Mouse (Mus musculus) limb, embryonic 15.5 days (tissue): ENCODE results near the gene Tlr5. TPM values are rescaled to one million over a fixed set of nuclear protein-coding genes. Genes with fewer than 3 reads are reported as not detected.

ENCODE experiments used
- ATAC-seq: fragments of 200-750 bp; cut with Nextera tagmentation; 2 replicates; pipeline ENCODE4 v1.8.0; 2017; ENCODE audit warnings: low read depth, moderate TSS enrichment; ENCODE audit not compliant: insufficient number of reproducible peaks, low FRiP score, low TSS enrichment
- H3K27ac ChIP-seq: fragments of 300-500 bp; sonication (generic); 2 replicates; pipeline ENCODE4 v1.5.1; 2015; ENCODE audit warnings: moderate library complexity, mild to moderate bottlenecking, inconsistent platforms
- H3K27me3 ChIP-seq: fragments of 300-500 bp; sonication (generic); 2 replicates; pipeline ENCODE4 v1.6.1; 2015; ENCODE audit warnings: inconsistent platforms
- H3K36me3 ChIP-seq: fragments of 300-500 bp; sonication (generic); 2 replicates; pipeline ENCODE4 v1.6.1; 2015; ENCODE audit warnings: inconsistent platforms
- H3K4me1 ChIP-seq: fragments of 300-500 bp; sonication (generic); 2 replicates; pipeline ENCODE4 v1.6.1; 2015; ENCODE audit warnings: inconsistent platforms
- H3K4me2 ChIP-seq: fragments of 300-500 bp; sonication (generic); 2 replicates; pipeline ENCODE4 v1.6.1; 2015; ENCODE audit warnings: mild to moderate bottlenecking, inconsistent platforms
- H3K4me3 ChIP-seq: fragments of 300-500 bp; sonication (generic); 2 replicates; pipeline ENCODE4 v1.5.1; 2015; ENCODE audit warnings: mild to moderate bottlenecking, inconsistent platforms
- H3K9ac ChIP-seq: fragments of 300-500 bp; sonication (generic); 2 replicates; pipeline ENCODE4 v1.6.1; 2015; ENCODE audit warnings: inconsistent platforms
- H3K9me3 ChIP-seq: fragments of 300-500 bp; sonication (generic); 2 replicates; pipeline ENCODE4 v1.6.1; 2016; ENCODE audit warnings: inconsistent platforms
- WGBS: fragments of 180-500 bp; shearing (Covaris S2); methylation state at CpG from one replicate; pipeline ENCODE4 v1.1.7; 2015; 5-methylcytosine and 5-hydroxymethylcytosine counted together
- polyA plus RNA-seq: library from polyadenylated mRNA; unstranded; fragments of >200 nt; fragmentation: Nextera tagmentation; extraction: Ambion mirVana; gene quantifications from 2 replicates; pipeline ENCODE4 v1.2.1, GENCODE M21; 2015

Tlr5 gene
- polyA plus RNA-seq, 1 experiment from 2014 or later, result 2.1 TPM

DNA sequence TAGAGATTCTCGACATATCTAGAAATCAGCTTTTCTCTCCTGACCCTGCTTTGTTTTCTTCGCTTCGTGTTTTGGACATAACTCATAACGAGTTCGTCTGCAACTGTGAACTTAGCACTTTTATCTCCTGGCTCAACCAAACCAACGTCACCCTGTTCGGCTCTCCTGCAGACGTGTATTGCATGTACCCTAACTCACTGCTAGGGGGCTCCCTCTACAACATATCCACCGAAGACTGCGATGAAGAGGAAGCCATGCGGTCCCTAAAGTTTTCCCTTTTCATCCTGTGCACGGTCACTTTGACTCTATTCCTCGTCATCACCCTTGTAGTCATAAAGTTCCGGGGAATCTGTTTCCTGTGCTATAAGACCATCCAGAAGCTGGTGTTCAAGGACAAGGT lies 20.2 kb downstream of the Tlr5 start:
- Histone ChIP-seq H3K9me3 (no peaks in the 10 kb centered on the region), H3K4me2 (no peak overlapping the region), H3K9ac (no peak overlapping the region), H3K27ac (no peak overlapping the region), H3K27me3 (no peaks in the 10 kb centered on the region), H3K36me3 (no peaks in the 10 kb centered on the region), H3K4me1 (no peaks in the 10 kb centered on the region), H3K4me3 (no peak overlapping the region)
- WGBS, result 68% methylated on average over 14 of the region's 14 CpGs
- ATAC-seq, result no peak

DNA sequence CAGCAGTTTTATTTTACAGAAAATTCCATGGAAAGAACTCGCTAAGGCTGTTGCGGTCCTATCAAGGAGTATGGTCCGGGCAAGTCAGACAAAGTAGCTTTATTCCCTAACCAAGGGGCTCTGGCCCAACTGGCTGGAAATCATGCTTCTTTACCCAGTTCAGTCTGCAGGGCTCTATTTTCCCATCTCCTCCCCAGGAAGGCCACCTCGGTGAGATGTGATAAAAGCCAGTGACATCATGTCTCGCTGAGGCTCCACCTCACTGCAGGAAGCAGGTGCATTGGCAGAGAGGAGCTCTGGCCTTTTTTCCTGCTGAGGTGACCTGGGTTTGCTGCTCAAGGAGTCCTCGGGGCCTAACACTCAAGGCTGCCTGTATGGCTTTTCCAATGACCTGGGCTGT lies 26.1 kb downstream of the Tlr5 start:
- ATAC-seq, result peak; percentile 66
- Histone ChIP-seq H3K4me3 (no peak overlapping the region), H3K27ac (peak overlapping the region; percentile 47), H3K4me2 (no peak overlapping the region), H3K27me3 (no peaks in the 10 kb centered on the region), H3K4me1 (peaks cover 23% of the 10 kb centered on the region), H3K36me3 (no peaks in the 10 kb centered on the region), H3K9ac (no peak overlapping the region), H3K9me3 (no peaks in the 10 kb centered on the region)
- WGBS, result 35% methylated on average over 6 of the region's 6 CpGs

DNA sequence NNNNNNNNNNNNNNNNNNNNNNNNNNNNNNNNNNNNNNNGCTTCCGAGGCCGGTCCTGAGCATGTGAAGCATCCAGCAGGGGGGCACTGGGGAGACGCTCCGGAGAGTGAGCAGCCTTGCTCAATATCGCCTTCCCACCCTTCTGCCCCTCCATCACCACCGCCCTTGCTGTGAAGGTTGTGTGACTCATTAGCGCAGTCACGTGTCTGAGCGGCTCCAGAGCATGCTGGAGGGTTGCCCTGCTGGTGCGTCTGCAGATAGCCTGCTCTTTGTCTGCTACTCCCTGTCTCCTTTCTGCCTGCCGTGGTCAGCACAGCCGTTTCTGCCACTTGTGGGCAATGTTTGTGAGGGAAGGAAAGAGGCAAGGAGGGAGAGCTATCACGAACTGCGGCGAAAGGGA lies 28.4 kb downstream of the Tlr5 start:
- H3K9me3 ChIP-seq, result no peaks in the 10 kb centered on the region
- WGBS, result 1% methylated on average over 13 of the region's 15 CpGs
- peaks cover 37% of the 10 kb centered on the region for H3K4me1 ChIP-seq
- H3K4me2 ChIP-seq, result peak overlapping the region; percentile 63
- H3K9ac ChIP-seq, result peak overlapping the region; percentile 45
- no peaks in the 10 kb centered on the region for H3K27me3 ChIP-seq
- peak overlapping the region; percentile 30 for H3K4me3 ChIP-seq
- H3K36me3 ChIP-seq, result no peaks in the 10 kb centered on the region
- peak overlapping the region; percentile 74 for H3K27ac ChIP-seq
- ATAC-seq, result peak; percentile 82

DNA sequence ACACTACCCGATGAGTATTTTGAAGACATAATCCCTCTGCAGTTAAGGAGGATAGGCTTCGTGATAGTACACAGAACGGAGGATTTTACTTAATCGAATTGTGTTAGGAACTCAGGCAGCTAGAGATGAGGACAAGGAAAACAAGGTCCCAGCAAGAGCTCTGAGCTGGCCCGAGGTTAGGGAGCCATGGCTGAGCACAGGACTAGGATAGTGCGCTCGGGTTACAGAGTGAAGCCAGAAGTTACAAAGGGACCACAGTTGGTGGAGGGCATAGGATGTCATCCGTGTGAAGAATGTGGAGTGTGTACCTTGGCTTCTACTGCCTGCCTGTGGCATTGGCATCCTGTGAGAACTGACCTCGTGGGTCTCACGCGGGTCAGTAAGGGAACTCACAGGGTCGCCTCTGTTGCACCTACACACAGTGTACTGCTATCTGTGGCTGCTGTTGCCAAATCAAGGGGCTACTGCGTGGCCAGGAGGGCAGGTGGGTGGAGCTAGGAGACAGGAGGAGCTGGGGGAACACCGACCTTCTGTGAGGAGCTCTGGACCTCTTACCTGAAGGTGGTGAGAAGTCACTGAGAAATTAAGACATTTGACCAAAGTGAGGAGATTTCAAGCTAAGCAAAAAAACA lies 29.0 kb downstream of the Tlr5 start:
- Histone ChIP-seq H3K9ac (peak overlapping the region; percentile 45; the same call in 1 of the 2 replicates), H3K27me3 (no peaks in the 10 kb centered on the region), H3K9me3 (no peaks in the 10 kb centered on the region), H3K27ac (peak overlapping the region; percentile 74), H3K4me2 (peak overlapping the region; percentile 63), H3K4me3 (peak overlapping the region; percentile 30), H3K4me1 (peaks cover 39% of the 10 kb centered on the region), H3K36me3 (no peaks in the 10 kb centered on the region)
- no peak for ATAC-seq
- WGBS, result 51% methylated on average over 14 of the region's 14 CpGs

DNA sequence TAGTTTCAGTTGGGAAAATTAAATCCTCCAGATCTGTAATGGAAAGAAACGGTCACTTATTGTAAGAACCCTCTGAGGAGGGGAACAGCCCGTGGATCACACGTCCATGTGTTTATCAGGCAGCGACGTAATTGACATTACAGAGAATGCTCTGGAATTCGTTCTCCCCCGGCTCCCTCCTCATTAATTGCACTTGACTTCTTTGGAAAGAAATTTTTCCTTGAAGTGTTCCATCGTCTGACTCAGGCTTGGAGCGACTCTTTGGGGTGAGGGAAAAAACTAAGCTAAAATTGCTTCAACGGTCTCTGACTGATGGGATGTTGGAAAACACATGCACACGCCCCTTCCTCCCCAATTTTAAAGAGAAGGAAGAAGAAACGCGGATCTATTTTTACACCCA lies 31.7 kb downstream of the Tlr5 start:
- Histone ChIP-seq H3K4me3 (no peak overlapping the region), H3K9me3 (no peaks in the 10 kb centered on the region), H3K27me3 (no peaks in the 10 kb centered on the region), H3K9ac (no peak overlapping the region), H3K36me3 (no peaks in the 10 kb centered on the region), H3K4me1 (peaks cover 44% of the 10 kb centered on the region), H3K4me2 (no peak overlapping the region), H3K27ac (peak overlapping the region; percentile 94)
- WGBS, result 20% methylated on average over 13 of the region's 13 CpGs
- ATAC-seq, result peak; percentile 77

DNA sequence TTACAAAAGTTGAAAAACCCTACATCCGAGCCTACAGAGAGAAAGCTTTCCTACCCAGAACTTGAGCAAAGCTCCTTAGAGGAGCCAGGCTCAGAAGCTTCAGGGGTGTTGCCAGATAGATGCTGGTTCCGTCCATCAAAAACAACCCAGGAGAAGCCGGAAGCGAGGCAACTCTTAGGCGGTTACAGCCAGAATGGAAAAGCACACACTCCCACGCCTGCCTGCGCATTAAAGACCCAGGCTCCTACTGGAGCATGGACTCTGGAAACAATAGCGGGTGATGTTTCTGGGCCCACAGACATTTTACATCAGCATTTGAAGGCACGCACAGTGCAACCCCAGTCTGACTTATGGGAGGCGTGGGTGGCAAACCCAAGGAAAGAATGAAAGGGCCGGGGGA lies 32.2 kb downstream of the Tlr5 start:
- Histone ChIP-seq H3K4me3 (no peak overlapping the region), H3K27me3 (no peaks in the 10 kb centered on the region), H3K4me2 (no peak overlapping the region), H3K4me1 (peaks cover 44% of the 10 kb centered on the region), H3K9ac (no peak overlapping the region), H3K9me3 (no peaks in the 10 kb centered on the region), H3K27ac (peak overlapping the region; percentile 94), H3K36me3 (no peaks in the 10 kb centered on the region)
- 54% methylated on average over 11 of the region's 11 CpGs for WGBS
- ATAC-seq, result 0 out of 2 replicates have a peak, but pooled peaks have one; percentile 14

DNA sequence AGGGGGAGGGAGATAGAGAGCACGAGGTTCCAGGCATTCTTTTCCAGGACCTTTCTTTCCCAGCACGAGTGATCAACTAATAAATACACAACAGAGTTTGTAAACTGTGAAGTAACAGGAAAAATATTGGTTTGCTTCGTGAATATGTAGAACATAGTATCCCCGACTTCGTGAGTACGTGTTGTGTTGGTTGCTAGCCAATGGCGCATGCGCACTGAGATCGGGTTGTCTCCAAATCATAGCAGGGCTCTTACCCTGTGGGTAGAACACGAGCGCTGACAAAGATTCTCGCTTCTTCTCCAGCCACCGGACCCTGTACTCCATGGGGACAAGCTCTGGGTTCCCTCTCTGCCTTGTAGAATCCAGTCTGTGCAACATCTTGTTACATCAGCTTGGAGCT lies 33.2 kb downstream of the Tlr5 start:
- Histone ChIP-seq H3K9me3 (no peaks in the 10 kb centered on the region), H3K9ac (no peak overlapping the region), H3K4me1 (peaks cover 40% of the 10 kb centered on the region), H3K27me3 (no peaks in the 10 kb centered on the region), H3K27ac (peak overlapping the region; percentile 94), H3K36me3 (no peaks in the 10 kb centered on the region), H3K4me2 (no peak overlapping the region), H3K4me3 (no peak overlapping the region)
- ATAC-seq, result no peak
- WGBS, result 88% methylated on average over 13 of the region's 13 CpGs

DNA sequence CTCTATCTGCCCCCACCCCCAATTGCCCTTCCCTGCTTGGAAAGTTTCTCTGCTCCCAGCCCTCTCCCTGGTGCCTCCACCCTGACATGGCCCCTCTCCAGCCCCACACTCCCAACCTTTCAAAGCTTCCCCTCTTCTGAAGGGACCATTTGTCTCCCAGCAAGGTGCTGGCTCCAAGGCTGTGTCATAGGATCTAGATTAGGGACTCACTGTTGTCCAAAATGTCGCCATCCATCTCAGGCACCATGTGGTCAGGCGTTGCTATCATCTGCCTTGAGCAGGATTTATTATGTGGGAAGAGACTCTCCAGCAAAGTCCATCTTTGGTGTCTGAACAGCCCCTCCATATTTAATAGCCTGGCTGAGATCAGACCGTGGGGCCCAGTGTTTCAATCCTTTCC lies 34.1 kb downstream of the Tlr5 start:
- H3K36me3 ChIP-seq, result no peaks in the 10 kb centered on the region
- no peak overlapping the region for H3K27ac ChIP-seq
- H3K4me1 ChIP-seq, result peaks cover 33% of the 10 kb centered on the region
- no peaks in the 10 kb centered on the region for H3K27me3 ChIP-seq
- 48% methylated on average over 3 of the region's 3 CpGs for WGBS
- H3K4me3 ChIP-seq, result no peak overlapping the region
- no peaks in the 10 kb centered on the region for H3K9me3 ChIP-seq
- no peak for ATAC-seq
- H3K4me2 ChIP-seq, result no peak overlapping the region
- no peak overlapping the region for H3K9ac ChIP-seq

DNA sequence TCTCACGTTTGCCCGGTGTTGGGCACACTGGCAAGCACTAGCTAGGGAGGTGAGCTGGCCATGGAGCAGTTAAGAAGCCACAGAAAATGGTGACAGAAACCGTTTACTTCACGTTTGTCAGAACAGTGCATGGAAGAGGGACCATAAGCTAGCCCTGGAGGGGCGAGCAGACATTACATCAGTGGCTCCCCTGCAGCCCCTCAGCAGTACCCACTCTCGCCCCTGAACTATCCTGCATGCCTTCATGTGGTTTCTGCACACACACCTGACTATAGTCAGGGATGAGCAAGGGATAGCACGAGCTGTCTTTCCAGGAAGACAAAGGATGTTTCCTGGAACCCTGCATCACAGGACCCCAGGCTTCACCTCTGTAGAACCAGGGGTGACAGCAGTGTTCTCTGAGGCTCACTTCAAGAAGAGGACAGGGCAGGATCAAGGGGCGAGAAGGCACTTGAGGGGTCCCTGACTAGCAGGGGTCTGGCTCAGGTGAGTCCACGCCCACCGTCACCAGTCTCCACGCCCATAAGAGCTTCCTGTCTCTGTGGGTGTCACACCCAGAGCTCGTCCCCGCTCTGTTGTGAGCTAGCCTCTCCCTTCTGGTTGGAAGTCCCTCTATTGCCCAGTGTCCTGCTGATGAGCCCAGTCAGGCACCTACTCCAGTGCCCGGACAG lies 35.6 kb downstream of the Tlr5 start:
- H3K27ac ChIP-seq, result no peak overlapping the region
- 75% methylated on average over 14 of the region's 14 CpGs for WGBS
- H3K4me1 ChIP-seq, result peaks cover 27% of the 10 kb centered on the region
- no peak for ATAC-seq
- H3K36me3 ChIP-seq, result no peaks in the 10 kb centered on the region
- no peaks in the 10 kb centered on the region for H3K9me3 ChIP-seq
- no peak overlapping the region for H3K4me2 ChIP-seq
- no peaks in the 10 kb centered on the region for H3K27me3 ChIP-seq
- no peak overlapping the region for H3K9ac ChIP-seq
- no peak overlapping the region for H3K4me3 ChIP-seq

DNA sequence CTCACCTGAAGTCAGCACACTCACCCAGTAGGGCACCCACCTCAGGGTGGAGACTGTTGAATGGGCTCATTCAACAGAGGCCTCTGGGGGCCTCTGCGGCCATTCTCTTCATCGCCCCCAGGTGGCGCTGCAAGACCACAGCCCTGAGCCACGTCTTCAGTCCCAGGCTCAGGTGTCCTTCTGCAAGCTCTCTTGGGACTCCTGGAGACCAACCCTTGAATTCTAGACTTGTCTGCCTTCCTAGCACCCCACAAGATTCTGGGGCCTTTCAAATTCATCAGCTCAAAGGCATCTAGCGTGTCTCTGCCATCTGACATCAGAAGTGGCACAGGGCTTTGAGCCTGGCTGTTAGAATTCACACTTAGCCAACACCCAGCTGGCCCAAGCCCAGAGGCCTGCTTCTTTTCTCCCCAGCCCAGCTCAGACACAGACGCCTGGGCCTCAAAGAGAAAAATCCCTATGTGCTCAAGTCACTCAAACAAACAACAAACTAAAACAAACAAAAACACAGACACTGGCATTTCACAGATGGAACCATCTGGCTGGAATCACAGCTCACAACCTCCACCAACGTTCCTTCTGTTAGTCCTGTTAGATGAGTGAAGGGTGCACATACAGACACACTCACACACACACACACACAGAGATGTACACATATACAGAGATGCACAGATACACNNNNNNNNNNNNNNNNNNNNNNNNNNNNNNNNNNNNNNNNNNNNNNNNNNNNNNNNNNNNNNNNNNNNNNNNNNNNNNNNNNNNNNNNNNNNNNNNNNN lies 36.6 kb downstream of the Tlr5 start:
- no peaks in the 10 kb centered on the region for H3K27me3 ChIP-seq
- no peak overlapping the region for H3K4me3 ChIP-seq
- no peaks in the 10 kb centered on the region for H3K36me3 ChIP-seq
- H3K27ac ChIP-seq, result peak overlapping the region; percentile 3; the same call in 1 of the 2 replicates
- H3K4me1 ChIP-seq, result peaks cover 22% of the 10 kb centered on the region
- H3K9ac ChIP-seq, result no peak overlapping the region
- H3K9me3 ChIP-seq, result no peaks in the 10 kb centered on the region
- WGBS, result 9% methylated on average over 7 of the region's 7 CpGs
- no peak overlapping the region for H3K4me2 ChIP-seq
- peak; percentile 33; the same call in 1 of the 2 replicates for ATAC-seq
